Mouse (Mus musculus): ENCODE measurements around the gene Ptgs1.

Ptgs1 gene

GRCm38 (mm10) chr2:36247964-36248363, 17.7 kb downstream of the Ptgs1 start:
- DNase-seq (ENCODE audit: low spot score in 2 of 2) = no peak

- no peak for DNase-seq (ENCODE audit: low spot score in 2 of 2)
These were observed 20.9 kb downstream of the Ptgs1 start for GRCm38 (mm10) chr2:36251156-36251555.

GRCm38 (mm10) chr2:36252505-36252904, 22.3 kb downstream of the Ptgs1 start:
- DNase-seq (ENCODE audit: low spot score in 2 of 2) = no peak

- no peak for DNase-seq (ENCODE audit: low spot score in 2 of 2)
These were observed 24.2 kb downstream of the Ptgs1 start for GRCm38 (mm10) chr2:36254445-36254844.

- DNase-seq (ENCODE audit: low spot score in 2 of 2) = no peak
These were observed 26.7 kb downstream of the Ptgs1 start for GRCm38 (mm10) chr2:36256931-36257330.

GRCm38 (mm10) chr2:36259382-36259781, 29.2 kb downstream of the Ptgs1 start:
- no peak for DNase-seq (ENCODE audit: low spot score in 2 of 2)

- DNase-seq (ENCODE audit: low spot score in 2 of 2) = no peak
These were observed 29.7 kb downstream of the Ptgs1 start for GRCm38 (mm10) chr2:36259798-36260540.

- no peak for DNase-seq (ENCODE audit: low spot score in 2 of 2)
These were observed 31.8 kb downstream of the Ptgs1 start for GRCm38 (mm10) chr2:36262025-36262424.

- DNase-seq (ENCODE audit: low spot score in 2 of 2) = no peak
These were observed 39.2 kb downstream of the Ptgs1 start for GRCm38 (mm10) chr2:36269458-36269857.

GRCm38 (mm10) chr2:36270186-36270585, 40.0 kb downstream of the Ptgs1 start:
- no peak for DNase-seq (ENCODE audit: low spot score in 2 of 2)

- no peak for DNase-seq (ENCODE audit: low spot score in 2 of 2)
These were observed 40.9 kb downstream of the Ptgs1 start for GRCm38 (mm10) chr2:36271085-36271484.

- DNase-seq (ENCODE audit: low spot score in 2 of 2) = no peak
These were observed 42.2 kb downstream of the Ptgs1 start for GRCm38 (mm10) chr2:36272288-36272950.

- DNase-seq (ENCODE audit: low spot score in 2 of 2) = peak; percentile 8 to 69
These were observed 46.2 kb downstream of the Ptgs1 start for GRCm38 (mm10) chr2:36276454-36276853.

GRCm38 (mm10) chr2:36278760-36279159, 48.5 kb downstream of the Ptgs1 start:
- no peak for DNase-seq (ENCODE audit: low spot score in 2 of 2)

- no peak for DNase-seq (ENCODE audit: low spot score in 2 of 2)
These were observed 50.9 kb downstream of the Ptgs1 start for GRCm38 (mm10) chr2:36281138-36281537.

GRCm38 (mm10) chr2:36282301-36282700, 52.1 kb downstream of the Ptgs1 start:
- no peak for DNase-seq (ENCODE audit: low spot score in 2 of 2)

Measured in heart, adult 9 months (tissue).